Mouse (Mus musculus) intestine, embryonic 14.5 days (tissue): Measurements from ENCODE around the gene Fdps. TPM values are rescaled to one million over a fixed set of nuclear protein-coding genes. Genes with fewer than 3 reads are reported as not detected.

ENCODE experiments used
- polyA plus RNA-seq: library from polyadenylated mRNA; unstranded; fragments of >200 nt; fragmentation: Nextera tagmentation; extraction: Ambion mirVana; gene quantifications from 2 replicates; pipeline ENCODE4 v1.2.1, GENCODE M21; 2014

The Fdps gene
- polyA plus RNA-seq, 1 experiment from 2014 or later = 412 TPM

Other genes starting within 250 kb of the Fdps start
- gene Msto1, start 188.0 kb downstream of the Fdps start, polyA plus RNA-seq = 52.9 and 56.0 TPM in 2 replicates
- 21.5 and 23.1 TPM in 2 replicates for gene Ash1l, start 151.3 kb downstream of the Fdps start, polyA plus RNA-seq
- 150 and 155 TPM in 2 replicates for gene Dap3, start 150.8 kb downstream of the Fdps start, polyA plus RNA-seq
- 18.7 and 22.2 TPM in 2 replicates for gene Rusc1, start 8.6 kb downstream of the Fdps start, polyA plus RNA-seq
- gene Gm43738, start 860 bp downstream of the Fdps start, polyA plus RNA-seq = 0.20 TPM in 1 of 2 replicates, not detected in the other
- gene Pklr, start 34.2 kb upstream of the Fdps start, polyA plus RNA-seq = 13.3 and 15.8 TPM in 2 replicates
- gene Hcn3, start 58.2 kb upstream of the Fdps start, polyA plus RNA-seq = 1.8 and 2.5 TPM in 2 replicates
- gene Clk2, start 62.8 kb upstream of the Fdps start, polyA plus RNA-seq = 24.9 and 25.3 TPM in 2 replicates
- gene Scamp3, start 75.5 kb upstream of the Fdps start, polyA plus RNA-seq = 98.1 and 101 TPM in 2 replicates
- gene Fam189b, start 81.2 kb upstream of the Fdps start, polyA plus RNA-seq = 27.6 and 29.3 TPM in 2 replicates
- 39.2 and 41.0 TPM in 2 replicates for gene Gba, start 101.0 kb upstream of the Fdps start, polyA plus RNA-seq
- gene Thbs3, start 113.2 kb upstream of the Fdps start, polyA plus RNA-seq = 19.2 and 19.4 TPM in 2 replicates
- 214 and 216 TPM in 2 replicates for gene Mtx1, start 125.1 kb upstream of the Fdps start, polyA plus RNA-seq
- gene Muc1, start 127.1 kb upstream of the Fdps start, polyA plus RNA-seq = 4.2 and 10.3 TPM in 2 replicates
- 331 and 346 TPM in 2 replicates for gene Krtcap2, start 144.0 kb upstream of the Fdps start, polyA plus RNA-seq
- 3.3 and 3.5 TPM in 2 replicates for gene Trim46, start 144.3 kb upstream of the Fdps start, polyA plus RNA-seq
- 143 and 188 TPM in 2 replicates for gene Dpm3, start 157.4 kb upstream of the Fdps start, polyA plus RNA-seq
- 64.7 and 66.5 TPM in 2 replicates for gene Slc50a1, start 168.6 kb upstream of the Fdps start, polyA plus RNA-seq
- gene Efna1, start 179.2 kb upstream of the Fdps start, polyA plus RNA-seq = 46.2 and 46.6 TPM in 2 replicates
- gene Efna3, start 221.0 kb upstream of the Fdps start, polyA plus RNA-seq = 13.2 and 15.3 TPM in 2 replicates
- gene Efna4, start 236.1 kb upstream of the Fdps start, polyA plus RNA-seq = 20.6 and 22.2 TPM in 2 replicates
- 30.4 and 31.0 TPM in 2 replicates for gene Adam15, start 248.0 kb upstream of the Fdps start, polyA plus RNA-seq